Mouse (Mus musculus): ENCODE measurements around the gene Xdh. TPM values are rescaled to one million over a fixed set of nuclear protein-coding genes. Genes with fewer than 3 reads are reported as not detected.

Xdh gene
- polyA plus RNA-seq, 1 experiment from 2014 or later = 0.39 TPM

DNA sequence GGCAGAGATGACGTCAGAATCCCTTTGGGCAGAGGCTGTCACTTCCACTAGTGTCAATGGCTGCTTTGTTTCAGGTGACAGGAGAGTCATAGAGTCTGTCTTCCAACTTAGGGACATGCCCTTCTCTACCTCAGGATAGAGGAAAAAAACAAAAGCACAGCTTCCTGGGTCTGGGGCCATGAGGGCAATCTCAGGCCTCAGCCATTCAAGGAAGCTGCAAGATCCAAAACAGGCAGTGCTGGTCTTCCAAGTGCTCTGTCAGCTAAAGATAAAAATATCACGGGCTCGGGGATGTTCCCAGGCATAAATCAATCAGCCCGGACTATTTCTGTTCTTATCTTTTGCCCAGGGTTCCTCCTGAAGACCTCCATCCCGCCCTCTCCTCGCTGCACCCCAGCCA is 68.7 kb downstream of the Xdh start:
- Histone ChIP-seq H3K4me2 (no peak overlapping the region), H3K27me3 (ENCODE audit: control insufficient read depth, insufficient read depth, low read length) (no peaks in the 10 kb centered on the region), H3K27ac (ENCODE audit: low read depth, low read length) (no peak overlapping the region), H3K9me3 (replicated peaks; ENCODE audit: control insufficient read depth, low read length) (no peaks in the 10 kb centered on the region), H3K9ac (ENCODE audit: low read depth, low read length) (no peak overlapping the region), H3K4me3 (ENCODE audit: low read depth, low read length) (no peak overlapping the region), H3K4me1 (ENCODE audit: control insufficient read depth, insufficient read depth, low read length) (0 out of 2 replicates have a peak, but pooled peaks cover 4% of the 10 kb centered on the region), H3K36me3 (ENCODE audit: control insufficient read depth, insufficient read depth, low read length) (no peaks in the 10 kb centered on the region)
- ATAC-seq (replicated peaks; ENCODE audit: insufficient number of reproducible peaks, low FRiP score, low TSS enrichment) = no peak
- WGBS (ENCODE audit: insufficient replicate concordance) = 18% methylated on average over 6 of the region's 6 CpGs

DNA sequence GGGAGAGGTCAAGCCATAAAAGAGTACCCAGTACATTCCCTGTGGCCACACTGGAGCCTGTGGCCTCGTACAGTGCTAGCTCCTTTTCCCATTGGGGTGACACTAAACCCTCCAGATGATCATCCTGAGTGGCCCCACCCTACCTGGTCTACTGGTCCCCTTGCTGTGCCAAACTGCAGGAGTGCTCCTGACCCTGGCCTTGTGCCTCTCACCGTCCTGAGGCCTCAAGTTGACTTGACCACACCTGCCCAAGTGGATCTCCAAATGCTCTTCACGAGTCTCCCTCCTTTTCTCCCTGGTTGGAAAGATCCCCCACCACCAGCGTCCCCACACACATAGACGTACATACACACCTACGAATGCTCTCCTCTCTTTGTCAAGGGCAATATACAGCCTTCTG is 69.7 kb downstream of the Xdh start:
- H3K4me3 ChIP-seq (ENCODE audit: low read depth, low read length) = no peak overlapping the region
- 78% methylated on average over 6 of the region's 6 CpGs for WGBS (ENCODE audit: insufficient replicate concordance)
- H3K36me3 ChIP-seq (ENCODE audit: control insufficient read depth, insufficient read depth, low read length) = no peaks in the 10 kb centered on the region
- no peak overlapping the region for H3K27ac ChIP-seq (ENCODE audit: low read depth, low read length)
- H3K4me1 ChIP-seq (ENCODE audit: control insufficient read depth, insufficient read depth, low read length) = 0 out of 2 replicates have a peak, but pooled peaks cover 4% of the 10 kb centered on the region
- no peaks in the 10 kb centered on the region for H3K9me3 ChIP-seq (replicated peaks; ENCODE audit: control insufficient read depth, low read length)
- no peak overlapping the region for H3K4me2 ChIP-seq
- no peak for ATAC-seq (replicated peaks; ENCODE audit: insufficient number of reproducible peaks, low FRiP score, low TSS enrichment)
- H3K9ac ChIP-seq (ENCODE audit: low read depth, low read length) = no peak overlapping the region
- no peaks in the 10 kb centered on the region for H3K27me3 ChIP-seq (ENCODE audit: control insufficient read depth, insufficient read depth, low read length)

DNA sequence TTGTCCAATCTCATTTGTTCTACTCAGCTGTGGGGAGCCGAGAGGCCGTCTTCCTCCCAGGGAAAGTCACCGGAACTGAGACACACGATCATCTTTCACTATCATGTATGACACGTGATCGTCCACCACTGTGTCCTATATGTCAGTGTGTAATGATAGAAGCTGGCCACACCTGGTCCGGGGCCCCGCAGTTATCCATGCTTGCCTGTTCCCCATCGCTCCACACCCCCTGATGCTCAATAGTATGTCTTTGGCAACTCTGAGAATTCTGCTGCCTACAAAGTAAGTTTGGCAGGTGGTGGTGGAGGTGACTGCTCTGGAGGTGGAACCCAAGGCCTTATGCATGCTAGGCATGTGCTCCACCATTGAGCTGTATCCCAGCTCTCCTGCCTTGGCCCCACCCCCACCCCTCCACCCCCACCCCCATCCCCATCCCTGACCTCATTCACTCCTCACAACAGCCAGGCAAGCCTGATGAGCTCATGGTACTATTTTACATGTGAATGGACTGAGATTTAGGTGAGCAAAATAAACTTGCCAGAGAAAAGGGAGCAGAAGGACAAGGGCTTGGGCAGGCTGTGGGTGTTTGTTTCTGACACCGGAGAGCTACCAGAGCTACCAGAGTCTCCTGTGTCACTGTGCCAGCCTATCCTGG is 70.6 kb downstream of the Xdh start:
- ATAC-seq (replicated peaks; ENCODE audit: insufficient number of reproducible peaks, low FRiP score, low TSS enrichment) = no peak
- no peaks in the 10 kb centered on the region for H3K9me3 ChIP-seq (replicated peaks; ENCODE audit: control insufficient read depth, low read length)
- 87% methylated on average over 10 of the region's 10 CpGs for WGBS (ENCODE audit: insufficient replicate concordance)

DNA sequence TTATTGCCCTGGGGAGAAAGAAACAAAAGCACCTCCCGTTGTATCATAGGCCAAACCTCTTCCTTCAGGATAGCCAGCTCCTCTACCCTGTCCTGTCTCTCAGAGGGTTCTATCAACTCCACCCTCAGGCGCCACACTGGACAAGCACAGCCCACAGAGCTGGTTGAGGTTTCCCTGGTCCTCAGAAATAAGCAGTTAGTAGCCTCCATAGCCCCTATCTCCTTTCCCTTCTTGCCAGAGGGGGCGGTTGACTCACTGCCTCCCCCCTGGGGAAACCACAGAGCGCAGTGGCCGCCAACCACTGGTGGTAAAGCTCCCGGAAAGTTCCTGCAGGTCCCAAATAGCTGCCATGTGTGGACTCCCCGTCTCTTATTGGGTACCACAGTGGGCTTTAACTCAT is 74.3 kb downstream of the Xdh start:
- Histone ChIP-seq H3K9me3 (replicated peaks; ENCODE audit: control insufficient read depth, low read length) (no peaks in the 10 kb centered on the region), H3K27ac (ENCODE audit: low read depth, low read length) (no peak overlapping the region), H3K36me3 (ENCODE audit: control insufficient read depth, insufficient read depth, low read length) (no peaks in the 10 kb centered on the region), H3K4me2 (no peak overlapping the region), H3K4me1 (ENCODE audit: control insufficient read depth, insufficient read depth, low read length) (no peaks in the 10 kb centered on the region), H3K4me3 (ENCODE audit: low read depth, low read length) (no peak overlapping the region), H3K27me3 (ENCODE audit: control insufficient read depth, insufficient read depth, low read length) (no peaks in the 10 kb centered on the region), H3K9ac (ENCODE audit: low read depth, low read length) (no peak overlapping the region)
- no peak for ATAC-seq (replicated peaks; ENCODE audit: insufficient number of reproducible peaks, low FRiP score, low TSS enrichment)
- WGBS (ENCODE audit: insufficient replicate concordance) = 81% methylated on average over 7 of the region's 7 CpGs

More for the DNA sequence above, 70.6 kb downstream of the Xdh start:
- Histone ChIP-seq H3K4me1 (ENCODE audit: control insufficient read depth, insufficient read depth, low read length) (0 out of 2 replicates have a peak, but pooled peaks cover 4% of the 10 kb centered on the region), H3K36me3 (ENCODE audit: control insufficient read depth, insufficient read depth, low read length) (no peaks in the 10 kb centered on the region), H3K9ac (ENCODE audit: low read depth, low read length) (no peak overlapping the region), H3K27me3 (ENCODE audit: control insufficient read depth, insufficient read depth, low read length) (no peaks in the 10 kb centered on the region), H3K4me3 (ENCODE audit: low read depth, low read length) (no peak overlapping the region), H3K27ac (ENCODE audit: low read depth, low read length) (no peak overlapping the region), H3K4me2 (no peak overlapping the region)

DNA sequence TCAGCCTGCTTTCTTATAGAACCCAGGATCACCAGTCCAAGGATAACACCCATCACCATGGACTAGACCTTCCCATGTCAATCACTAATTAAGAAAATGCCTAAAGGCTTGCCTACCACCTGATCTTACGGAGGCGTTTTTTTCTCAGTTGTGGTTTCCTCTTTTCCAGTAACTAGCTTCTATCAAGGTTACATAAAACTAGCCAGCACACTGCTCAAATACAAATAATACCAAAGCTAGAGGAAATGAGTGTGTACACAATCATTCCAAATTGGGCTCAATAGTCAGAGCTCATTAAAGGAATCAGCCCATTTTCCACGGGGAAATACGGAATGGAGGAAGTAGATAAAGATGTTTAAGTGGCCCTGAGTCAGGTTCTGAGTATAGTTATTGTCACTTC is 74.7 kb downstream of the Xdh start:
- H3K4me3 ChIP-seq (ENCODE audit: low read depth, low read length) = no peak overlapping the region
- H3K9ac ChIP-seq (ENCODE audit: low read depth, low read length) = no peak overlapping the region
- no peak overlapping the region for H3K27ac ChIP-seq (ENCODE audit: low read depth, low read length)
- no peaks in the 10 kb centered on the region for H3K36me3 ChIP-seq (ENCODE audit: control insufficient read depth, insufficient read depth, low read length)
- no peak overlapping the region for H3K4me2 ChIP-seq
- H3K4me1 ChIP-seq (ENCODE audit: control insufficient read depth, insufficient read depth, low read length) = no peaks in the 10 kb centered on the region
- H3K27me3 ChIP-seq (ENCODE audit: control insufficient read depth, insufficient read depth, low read length) = no peaks in the 10 kb centered on the region
- ATAC-seq (replicated peaks; ENCODE audit: insufficient number of reproducible peaks, low FRiP score, low TSS enrichment) = no peak
- H3K9me3 ChIP-seq (replicated peaks; ENCODE audit: control insufficient read depth, low read length) = no peaks in the 10 kb centered on the region
- 74% methylated on average over 4 of the region's 4 CpGs for WGBS (ENCODE audit: insufficient replicate concordance)

DNA sequence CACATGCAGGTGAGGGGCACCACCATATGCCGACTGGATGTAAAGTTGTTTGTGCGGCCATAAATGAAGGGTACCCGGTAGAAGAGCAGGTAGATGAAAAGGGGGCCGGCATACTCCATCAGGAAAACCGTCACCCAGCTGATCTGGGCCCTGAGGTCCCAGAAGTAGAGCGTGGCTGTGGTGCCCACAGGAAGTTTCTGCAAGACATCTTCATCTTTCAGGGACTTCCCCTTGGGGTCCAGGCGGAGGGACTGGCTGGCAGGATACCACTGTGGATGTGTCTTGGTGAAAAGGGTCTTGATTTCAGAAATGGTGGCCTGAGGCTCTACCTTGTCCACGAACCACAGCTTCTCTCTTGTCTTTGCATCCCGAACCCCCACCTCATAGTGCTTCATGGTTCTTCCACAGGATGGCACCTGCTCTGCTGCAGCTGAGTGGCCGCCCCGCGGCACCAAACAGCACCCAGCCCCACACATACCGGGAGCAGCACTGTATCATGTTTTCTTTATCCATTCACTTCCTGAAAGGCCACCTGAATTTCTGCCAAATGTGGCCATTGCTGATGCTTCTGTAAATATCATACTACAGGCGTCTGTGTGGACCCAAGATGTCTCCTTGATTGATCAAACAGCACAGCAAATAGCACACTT is 78.9 kb downstream of the Xdh start:
- no peaks in the 10 kb centered on the region for H3K4me1 ChIP-seq (ENCODE audit: control insufficient read depth, insufficient read depth, low read length)
- no peak for ATAC-seq (replicated peaks; ENCODE audit: insufficient number of reproducible peaks, low FRiP score, low TSS enrichment)
- no peak overlapping the region for H3K4me2 ChIP-seq
- no peak overlapping the region for H3K4me3 ChIP-seq (ENCODE audit: low read depth, low read length)
- H3K36me3 ChIP-seq (ENCODE audit: control insufficient read depth, insufficient read depth, low read length) = no peaks in the 10 kb centered on the region
- no peak overlapping the region for H3K9ac ChIP-seq (ENCODE audit: low read depth, low read length)
- no peaks in the 10 kb centered on the region for H3K27me3 ChIP-seq (ENCODE audit: control insufficient read depth, insufficient read depth, low read length)
- 83% methylated on average over 14 of the region's 14 CpGs for WGBS (ENCODE audit: insufficient replicate concordance)
- H3K27ac ChIP-seq (ENCODE audit: low read depth, low read length) = no peak overlapping the region
- no peaks in the 10 kb centered on the region for H3K9me3 ChIP-seq (replicated peaks; ENCODE audit: control insufficient read depth, low read length)

DNA sequence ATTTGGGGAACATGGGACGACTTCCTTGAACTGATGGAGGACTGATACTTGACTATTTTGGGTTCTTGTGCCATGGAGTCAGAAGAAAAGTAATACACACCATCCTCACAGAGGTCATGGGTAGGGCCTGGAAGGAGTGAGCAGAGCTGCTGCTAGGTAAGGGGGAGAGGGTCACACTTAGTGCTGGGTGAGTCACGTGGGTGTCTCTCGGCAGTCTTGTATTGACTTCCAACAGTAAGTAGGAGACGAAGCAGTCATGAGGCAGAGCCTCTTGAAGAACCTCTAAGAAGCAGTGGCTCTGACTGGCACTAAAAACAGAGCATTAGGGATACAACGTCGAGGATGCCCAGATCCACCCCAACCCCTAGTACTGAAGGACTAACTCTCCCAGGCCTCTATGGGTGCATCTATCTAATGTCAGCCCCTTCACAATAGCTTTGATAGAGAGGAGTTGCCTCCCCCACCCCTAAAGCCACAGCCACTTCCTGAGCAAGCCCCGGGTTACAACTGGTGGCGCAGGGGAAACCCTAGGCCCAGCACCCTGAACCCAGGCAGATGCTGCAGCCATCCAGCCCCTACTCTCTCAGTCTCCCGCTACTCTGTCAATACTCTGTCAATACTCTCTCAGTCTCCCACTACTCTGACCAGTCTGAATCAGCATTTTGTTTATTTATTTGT is 80.8 kb downstream of the Xdh start:
- no peak overlapping the region for H3K4me2 ChIP-seq
- no peak for ATAC-seq (replicated peaks; ENCODE audit: insufficient number of reproducible peaks, low FRiP score, low TSS enrichment)

DNA sequence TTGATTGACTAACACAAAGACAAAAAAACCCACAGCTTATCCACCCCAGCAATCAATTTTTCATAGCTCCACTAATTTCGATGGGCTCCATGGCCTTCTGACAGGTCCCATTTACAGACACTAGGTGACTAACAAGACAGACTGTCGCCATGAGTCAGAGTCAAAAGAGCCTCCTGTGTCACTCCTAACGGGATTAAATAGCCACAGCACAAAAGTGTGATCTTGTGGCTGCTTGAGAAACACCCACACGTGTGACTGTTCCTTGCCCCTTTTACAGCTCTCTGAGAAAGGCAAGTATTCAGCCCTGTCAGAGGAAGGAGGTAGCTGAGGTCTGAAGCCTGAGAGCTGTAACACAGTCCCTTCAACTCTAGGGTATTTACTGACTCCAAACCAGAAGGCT is 96.3 kb downstream of the Xdh start:
- Histone ChIP-seq H3K4me1 (ENCODE audit: control insufficient read depth, insufficient read depth, low read length) (no peaks in the 10 kb centered on the region; the same call in 1 of the 2 replicates), H3K36me3 (ENCODE audit: control insufficient read depth, insufficient read depth, low read length) (no peaks in the 10 kb centered on the region), H3K27ac (ENCODE audit: low read depth, low read length) (no peak overlapping the region), H3K4me3 (ENCODE audit: low read depth, low read length) (no peak overlapping the region), H3K4me2 (no peak overlapping the region), H3K27me3 (ENCODE audit: control insufficient read depth, insufficient read depth, low read length) (no peaks in the 10 kb centered on the region), H3K9ac (ENCODE audit: low read depth, low read length) (no peak overlapping the region), H3K9me3 (replicated peaks; ENCODE audit: control insufficient read depth, low read length) (no peaks in the 10 kb centered on the region; the same call in 1 of the 2 replicates)
- 70% methylated on average over 4 of the region's 4 CpGs for WGBS (ENCODE audit: insufficient replicate concordance)
- ATAC-seq (replicated peaks; ENCODE audit: insufficient number of reproducible peaks, low FRiP score, low TSS enrichment) = no peak

More for the DNA sequence above, 80.8 kb downstream of the Xdh start:
- WGBS (ENCODE audit: insufficient replicate concordance) = 88% methylated on average over 9 of the region's 9 CpGs
- Histone ChIP-seq H3K9ac (ENCODE audit: low read depth, low read length) (no peak overlapping the region), H3K27me3 (ENCODE audit: control insufficient read depth, insufficient read depth, low read length) (no peaks in the 10 kb centered on the region), H3K36me3 (ENCODE audit: control insufficient read depth, insufficient read depth, low read length) (no peaks in the 10 kb centered on the region), H3K4me3 (ENCODE audit: low read depth, low read length) (no peak overlapping the region), H3K4me1 (ENCODE audit: control insufficient read depth, insufficient read depth, low read length) (no peaks in the 10 kb centered on the region), H3K27ac (ENCODE audit: low read depth, low read length) (no peak overlapping the region), H3K9me3 (replicated peaks; ENCODE audit: control insufficient read depth, low read length) (no peaks in the 10 kb centered on the region)
